Mouse (Mus musculus) olfactory bulb, adult 2 months (tissue): ENCODE results near the gene Cfap43. TPM values are rescaled to one million over a fixed set of nuclear protein-coding genes. Genes with fewer than 3 reads are reported as not detected.

Experiments
- H3K27ac ChIP-seq: fragments of 200-500 bp; 2 replicates; pipeline ENCODE4 v1.5.1; 2012; ENCODE audit warnings: low read depth, low read length; ENCODE audit not compliant: insufficient read depth
- H3K4me1 ChIP-seq: fragments of 200-500 bp; 2 replicates; pipeline ENCODE4 v1.6.1; 2012; ENCODE audit warnings: low read length; ENCODE audit not compliant: control insufficient read depth, insufficient read depth
- H3K4me3 ChIP-seq: fragments of 200-500 bp; 2 replicates; pipeline ENCODE4 v1.5.1; 2012; ENCODE audit warnings: mild to moderate bottlenecking, low read depth, low read length, moderate library complexity; ENCODE audit not compliant: insufficient read depth
- CTCF ChIP-seq: fragments of 200-500 bp; IDR thresholded peaks from 2 replicates; pipeline ENCODE4 v1.5.1; 2012; ENCODE audit warnings: low read depth, mild to moderate bottlenecking, low read length, moderate library complexity; ENCODE audit not compliant: insufficient read depth
- POLR2A ChIP-seq: fragments of 200-500 bp; IDR thresholded peaks from 2 replicates; pipeline ENCODE4 v1.6.1; 2012; ENCODE audit warnings: mild to moderate bottlenecking, low read depth, low read length, moderate library complexity; ENCODE audit not compliant: insufficient read depth
- WGBS: fragments of 180-500 bp; shearing (Covaris S2); methylation state at CpG from one replicate; pipeline ENCODE4 v1.1.7; 2018; 5-methylcytosine and 5-hydroxymethylcytosine counted together
- polyA plus RNA-seq: library from polyadenylated mRNA; stranded (reverse); fragments of >200 nt; gene quantifications from 2 replicates; pipeline ENCODE4 v1.2.4, GENCODE M21; 2012; ENCODE audit warnings: low replicate concordance; ENCODE audit not compliant: missing spikeins, insufficient read depth, insufficient read length

Gene Cfap43
- polyA plus RNA-seq, 1 experiment = not detected

- no peak for TF ChIP-seq CTCF
- TF ChIP-seq POLR2A = no peak
- WGBS = 77% methylated on average over 4 of the region's 4 CpGs
- H3K4me3 ChIP-seq = no peak overlapping the region
Observed at GRCm38 (mm10) chr19:47724903-47725302, 194.2 kb downstream of the Cfap43 start.

GRCm38 (mm10) chr19:47722471-47722870 is 196.6 kb downstream of the Cfap43 start:
- Histone ChIP-seq H3K27ac (no peak overlapping the region), H3K4me3 (no peak overlapping the region), H3K4me1 (peaks cover 3% of the 10 kb centered on the region)
- 84% methylated on average over 6 of the region's 6 CpGs for WGBS
- TF ChIP-seq POLR2A (no peak), CTCF (no peak)

More at GRCm38 (mm10) chr19:47724903-47725302, 194.2 kb downstream of the Cfap43 start:
- no peak overlapping the region for H3K27ac ChIP-seq
- peaks cover 3% of the 10 kb centered on the region for H3K4me1 ChIP-seq

GRCm38 (mm10) chr19:47719147-47719546 is 199.9 kb downstream of the Cfap43 start:
- H3K4me1 ChIP-seq = no peaks in the 10 kb centered on the region
- TF ChIP-seq POLR2A = no peak
- TF ChIP-seq CTCF = no peak
- WGBS = 97% methylated on average over 3 of the region's 3 CpGs

GRCm38 (mm10) chr19:47716144-47716543 is 202.9 kb downstream of the Cfap43 start:
- Histone ChIP-seq H3K4me1 (no peaks in the 10 kb centered on the region), H3K27ac (no peak overlapping the region), H3K4me3 (no peak overlapping the region)
- TF ChIP-seq CTCF (no peak), POLR2A (no peak)
- 62% methylated on average over 2 of the region's 2 CpGs for WGBS

More at GRCm38 (mm10) chr19:47719147-47719546, 199.9 kb downstream of the Cfap43 start:
- Histone ChIP-seq H3K4me3 (no peak overlapping the region), H3K27ac (no peak overlapping the region)

- Histone ChIP-seq H3K4me3 (no peak overlapping the region), H3K4me1 (no peaks in the 10 kb centered on the region), H3K27ac (no peak overlapping the region)
- 79% methylated on average over 9 of the region's 9 CpGs for WGBS
- TF ChIP-seq POLR2A = no peak
- no peak for TF ChIP-seq CTCF
Observed at GRCm38 (mm10) chr19:47713457-47713856, 205.6 kb downstream of the Cfap43 start.

GRCm38 (mm10) chr19:47710376-47710775 is 208.7 kb downstream of the Cfap43 start:
- TF ChIP-seq POLR2A (no peak), CTCF (no peak)
- Histone ChIP-seq H3K4me1 (no peaks in the 10 kb centered on the region), H3K4me3 (no peak overlapping the region), H3K27ac (no peak overlapping the region)
- WGBS = 86% methylated on average over 4 of the region's 4 CpGs

GRCm38 (mm10) chr19:47705772-47706309 is 213.2 kb downstream of the Cfap43 start:
- H3K4me1 ChIP-seq = no peaks in the 10 kb centered on the region
- TF ChIP-seq CTCF (no peak), POLR2A (no peak)
- H3K4me3 ChIP-seq = no peak overlapping the region
- H3K27ac ChIP-seq = no peak overlapping the region
- WGBS = 92% methylated on average over 8 of the region's 8 CpGs

GRCm38 (mm10) chr19:47705080-47705771 is 213.9 kb downstream of the Cfap43 start:
- H3K4me1 ChIP-seq = no peaks in the 10 kb centered on the region
- H3K4me3 ChIP-seq = no peak overlapping the region
- H3K27ac ChIP-seq = no peak overlapping the region
- WGBS = 75% methylated on average over 13 of the region's 13 CpGs
- no peak for TF ChIP-seq POLR2A
- TF ChIP-seq CTCF = no peak

GRCm38 (mm10) chr19:47700509-47700908 is 218.6 kb downstream of the Cfap43 start:
- 94% methylated on average over 8 of the region's 8 CpGs for WGBS
- TF ChIP-seq POLR2A (no peak), CTCF (no peak)
- H3K4me1 ChIP-seq = no peaks in the 10 kb centered on the region
- no peak overlapping the region for H3K27ac ChIP-seq
- no peak overlapping the region for H3K4me3 ChIP-seq
